Mouse (Mus musculus) lung, adult 2 months (tissue): ENCODE measurements around the gene Ret.

ENCODE experiments used
- CTCF ChIP-seq: fragments of 200-500 bp; IDR thresholded peaks from 2 replicates; pipeline ENCODE4 v1.5.1; 2011; ENCODE audit warnings: mild to moderate bottlenecking, low read length, control low read depth; ENCODE audit not compliant: insufficient read depth
- POLR2A ChIP-seq: fragments of 200-500 bp; IDR thresholded peaks from 2 replicates; pipeline ENCODE4 v1.6.1; 2011; ENCODE audit warnings: low read depth, mild to moderate bottlenecking, control low read depth, low read length, borderline replicate concordance; ENCODE audit errors: extremely low read depth

GRCm38 (mm10) chr6:118222471-118222870 is 25.0 kb upstream of the Ret start:
- TF ChIP-seq CTCF (no peak), POLR2A (no peak)
